ENCODE assay signal across 14 mouse cellular contexts in the genomic region with DNA sequence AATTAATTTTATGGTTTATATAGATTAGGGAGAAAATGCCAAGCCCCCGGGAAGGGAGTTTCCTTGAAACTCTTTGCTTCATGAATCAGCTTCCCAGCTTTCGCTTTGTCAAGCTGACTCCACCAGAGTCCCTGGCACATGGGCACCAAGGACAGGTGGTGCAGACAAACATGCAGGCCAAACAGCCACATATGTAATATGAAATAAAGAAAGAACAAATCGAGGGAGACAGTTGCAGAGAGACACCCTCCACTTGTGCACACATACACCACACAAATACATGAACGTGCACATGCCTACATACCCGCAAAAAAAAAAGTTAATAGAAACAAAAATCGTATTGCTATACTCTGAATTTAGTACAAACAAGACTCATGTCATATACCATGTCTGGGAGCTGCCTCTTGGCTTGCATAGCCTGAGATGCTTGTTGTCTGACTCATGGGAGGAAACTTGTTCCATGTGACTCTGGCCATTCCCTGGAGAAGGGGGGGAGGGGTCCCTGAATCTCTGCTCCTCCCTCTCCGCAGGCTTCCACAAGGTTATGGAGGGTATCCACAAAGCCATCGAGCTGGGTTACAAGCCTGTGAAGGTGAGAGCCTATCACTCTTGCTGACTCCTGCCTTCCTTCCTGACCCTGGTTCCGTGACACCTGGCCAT. TPM values are rescaled to one million over a fixed set of nuclear protein-coding genes. Genes with fewer than 3 reads are reported as not detected.
DNase-seq lines count a peak whose midpoint lies in the region; ATAC-seq and TF ChIP-seq lines count a peak whose summit lies in the region.
"Had no signal": no experiment of that assay in that cellular context is flagged by ENCODE, and none has a peak within 500 bp of the region (broad histone marks: within the 10 kb centered on the region; RNA-seq: fewer than 3 reads in every experiment).

No protein-coding gene starts in this region.

- no peaks in the 10 kb centered on the region for H3K9me3 ChIP-seq in forebrain, embryonic 15.5 days
- no peaks in the 10 kb centered on the region for H3K9me3 ChIP-seq in forebrain, embryonic 10.5 days
- no peaks in the 10 kb centered on the region for H3K9me3 ChIP-seq in limb, embryonic 13.5 days
- H3K9me3 ChIP-seq in limb, embryonic 10.5 days (replicated peaks): no peaks in the 10 kb centered on the region
- H3K9me3 ChIP-seq in intestine, embryonic 16.5 days (ENCODE audit: control insufficient read depth, low read length): no peaks in the 10 kb centered on the region
- H3K9me3 ChIP-seq: liver, embryonic 13.5 days; stomach, embryonic 15.5 days had no signal

- peak overlapping the region; percentile 36; the same call in 1 of the 2 replicates for H3K27ac ChIP-seq in forebrain, embryonic 15.5 days (replicated peaks)
- no peak overlapping the region for H3K27ac ChIP-seq in forebrain, embryonic 10.5 days
- no peak overlapping the region for H3K27ac ChIP-seq in limb, embryonic 13.5 days
- no peak overlapping the region for H3K27ac ChIP-seq in limb, embryonic 10.5 days
- peak overlapping the region; percentile 86 for H3K27ac ChIP-seq in embryonic fibroblast, embryonic 13.5 days (ENCODE audit: insufficient read depth, low read length)
- H3K27ac ChIP-seq in intestine, embryonic 16.5 days (ENCODE audit: low read length): no peak overlapping the region
- H3K27ac ChIP-seq: liver, embryonic 13.5 days; stomach, embryonic 15.5 days had no signal

- no peak overlapping the region for H3K9ac ChIP-seq in forebrain, embryonic 15.5 days (replicated peaks)
- H3K9ac ChIP-seq in limb, embryonic 13.5 days: no peak overlapping the region
- no peak overlapping the region for H3K9ac ChIP-seq in intestine, embryonic 16.5 days (ENCODE audit: low read depth, low read length)
- H3K9ac ChIP-seq: liver, embryonic 13.5 days; stomach, embryonic 15.5 days had no signal

- WGBS in forebrain, embryonic 15.5 days: 65% methylated on average over 9 of the region's 9 CpGs
- WGBS in forebrain, embryonic 10.5 days: 85% methylated on average over 9 of the region's 9 CpGs
- WGBS in limb, embryonic 13.5 days: 47% methylated on average over 9 of the region's 9 CpGs
- WGBS in limb, embryonic 10.5 days: 47% methylated on average over 9 of the region's 9 CpGs
- WGBS in intestine, embryonic 16.5 days: 56% methylated on average over 8 of the region's 9 CpGs

- no peak overlapping the region for H3K4me3 ChIP-seq in forebrain, embryonic 15.5 days
- H3K4me3 ChIP-seq in forebrain, embryonic 10.5 days: no peak overlapping the region
- H3K4me3 ChIP-seq in limb, embryonic 13.5 days: no peak overlapping the region
- no peak overlapping the region for H3K4me3 ChIP-seq in limb, embryonic 10.5 days
- no peak overlapping the region for H3K4me3 ChIP-seq in embryonic fibroblast, embryonic 13.5 days (ENCODE audit: insufficient read depth, low read length)
- no peak overlapping the region for H3K4me3 ChIP-seq in intestine, embryonic 16.5 days (ENCODE audit: low read length)
- H3K4me3 ChIP-seq: liver, embryonic 13.5 days; stomach, embryonic 15.5 days had no signal

- ATAC-seq in forebrain, embryonic 15.5 days (replicated peaks): peak; percentile 61; the same call in 1 of the 2 replicates
- peak; percentile 40; the same call in 1 of the 2 replicates for ATAC-seq in limb, embryonic 13.5 days (ENCODE audit: low FRiP score, low read depth)
- ATAC-seq in intestine, embryonic 16.5 days: peak; percentile 57
- ATAC-seq in cerebellum, adult (ENCODE audit: insufficient number of reproducible peaks, low FRiP score, low TSS enrichment): no peak; the same call in 1 of the 2 replicates
- ATAC-seq: CD4-positive, CD25-positive, alpha-beta regulatory T cell, adult 4 months had no signal

- no peak for TF ChIP-seq POLR2A in embryonic fibroblast, embryonic 13.5 days (IDR thresholded peaks at IDR 0.05; ENCODE audit: low read depth, low read length)

- no peak overlapping the region for H3K4me2 ChIP-seq in forebrain, embryonic 15.5 days (replicated peaks)
- no peak overlapping the region for H3K4me2 ChIP-seq in limb, embryonic 13.5 days (replicated peaks)
- no peak overlapping the region for H3K4me2 ChIP-seq in intestine, embryonic 16.5 days (ENCODE audit: low read depth, low read length)
- H3K4me2 ChIP-seq: liver, embryonic 13.5 days; stomach, embryonic 15.5 days had no signal

- H3K27me3 ChIP-seq in forebrain, embryonic 15.5 days: no peaks in the 10 kb centered on the region
- no peaks in the 10 kb centered on the region for H3K27me3 ChIP-seq in forebrain, embryonic 10.5 days (ENCODE audit: poor library complexity, severe bottlenecking)
- no peaks in the 10 kb centered on the region for H3K27me3 ChIP-seq in limb, embryonic 13.5 days
- H3K27me3 ChIP-seq in limb, embryonic 10.5 days (ENCODE audit: low read depth, poor library complexity, severe bottlenecking): no peaks in the 10 kb centered on the region
- no peaks in the 10 kb centered on the region for H3K27me3 ChIP-seq in intestine, embryonic 16.5 days (replicated peaks; ENCODE audit: control insufficient read depth, insufficient read depth, low read length)
- H3K27me3 ChIP-seq: liver, embryonic 13.5 days; stomach, embryonic 15.5 days had no signal

- H3K36me3 ChIP-seq in forebrain, embryonic 15.5 days: no peaks in the 10 kb centered on the region
- H3K36me3 ChIP-seq in forebrain, embryonic 10.5 days (replicated peaks): peaks cover 31% of the 10 kb centered on the region
- H3K36me3 ChIP-seq in limb, embryonic 13.5 days: peaks cover 39% of the 10 kb centered on the region
- peaks cover 38% of the 10 kb centered on the region for H3K36me3 ChIP-seq in limb, embryonic 10.5 days
- H3K36me3 ChIP-seq in intestine, embryonic 16.5 days (ENCODE audit: control insufficient read depth, insufficient read depth, low read length): peaks cover 3% of the 10 kb centered on the region; the same call in 1 of the 2 replicates

- H3K4me1 ChIP-seq in forebrain, embryonic 15.5 days: no peaks in the 10 kb centered on the region
- H3K4me1 ChIP-seq in forebrain, embryonic 10.5 days: peaks cover 5% of the 10 kb centered on the region
- 0 out of 2 replicates have a peak, but pooled peaks cover 4% of the 10 kb centered on the region for H3K4me1 ChIP-seq in limb, embryonic 13.5 days
- peaks cover 6% of the 10 kb centered on the region for H3K4me1 ChIP-seq in limb, embryonic 10.5 days
- H3K4me1 ChIP-seq in embryonic fibroblast, embryonic 13.5 days (ENCODE audit: control insufficient read depth, insufficient read depth, low read length): peaks cover 5% of the 10 kb centered on the region
- peaks cover 14% of the 10 kb centered on the region for H3K4me1 ChIP-seq in intestine, embryonic 16.5 days (ENCODE audit: control insufficient read depth, insufficient read depth, low read length)
- H3K4me1 ChIP-seq: liver, embryonic 13.5 days had no signal

- TF ChIP-seq CTCF in embryonic fibroblast, embryonic 13.5 days (IDR thresholded peaks at IDR 0.05; ENCODE audit: borderline replicate concordance, insufficient read depth, low read length): no peak

- no peak for DNase-seq in forebrain, embryonic 10.5 days (ENCODE audit: extremely low spot score, low spot score)
- no peak for DNase-seq in limb, embryonic 10.5 days (ENCODE audit: low spot score)
- DNase-seq in right cerebral cortex, postnatal 36 days (ENCODE audit: low spot score in 2 of 2): no peak
- DNase-seq: adrenal gland, postnatal 10 days; cerebellum, adult 11-12 months; liver, embryonic 13.5 days; right cerebral cortex, postnatal 14 days had no signal

RNA-seq across cellular contexts. Expression of gene Mocs1, which starts 20.5 kb away (rescaled TPM):
- polyA plus RNA-seq in forebrain, embryonic 15.5 days (2015; fragmentation: Nextera tagmentation; extraction: Ambion mirVana): 3.0 and 4.1 TPM in 2 replicates
- 5.8 and 5.9 TPM in 2 replicates for polyA plus RNA-seq in forebrain, embryonic 10.5 days (2016; fragmentation: Nextera tagmentation; extraction: Ambion mirVana)
- 5.4 and 5.5 TPM in 2 replicates for polyA plus RNA-seq in limb, embryonic 13.5 days (2015; fragmentation: Nextera tagmentation; extraction: Ambion mirVana)
- polyA plus RNA-seq in limb, embryonic 10.5 days (2016; fragmentation: Nextera tagmentation; extraction: Ambion mirVana): 9.1 and 9.2 TPM in 2 replicates
- polyA plus RNA-seq in embryonic fibroblast, embryonic 13.5 days (2011; ENCODE audit: insufficient read length, low read depth, missing spikeins): 18.5 and 19.5 TPM in 2 replicates
- 11.4 and 14.6 TPM in 2 replicates for polyA plus RNA-seq in intestine, embryonic 16.5 days (2015; fragmentation: Nextera tagmentation; extraction: Ambion mirVana)

Comparison
In these comparisons a context has a peak if more than half of its experiments do, and no peak if none do; other contexts are left out.
1. H3K27ac ChIP-seq: peak in forebrain, embryonic 15.5 days (single experiment) and embryonic fibroblast, embryonic 13.5 days (single experiment); none in forebrain, embryonic 10.5 days (single experiment), limb, embryonic 13.5 days (single experiment), limb, embryonic 10.5 days (single experiment) and intestine, embryonic 16.5 days (single experiment).